Mouse (Mus musculus) forebrain, postnatal 0 days (tissue): ENCODE results near the gene Sspo. TPM values are rescaled to one million over a fixed set of nuclear protein-coding genes. Genes with fewer than 3 reads are reported as not detected.

Experiments
- ATAC-seq: fragments of 200-750 bp; cut with Nextera tagmentation; 2 replicates; pipeline ENCODE4 v1.8.0; 2017; ENCODE audit warnings: mild to moderate bottlenecking, moderate library complexity
- DNase-seq: peaks from one replicate; pipeline ENCODE4 v3.0.0-alpha.2; 2015
- H3K27ac ChIP-seq: fragments of 300-500 bp; sonication (generic); 2 replicates; pipeline ENCODE4 v1.5.1; 2014; ENCODE audit warnings: low read depth, mild to moderate bottlenecking, antibody characterized with exemption, low read length, moderate library complexity, mixed read lengths
- H3K27me3 ChIP-seq: fragments of 300-500 bp; sonication (generic); 2 replicates; pipeline ENCODE4 v1.6.1; 2014; ENCODE audit warnings: mild to moderate bottlenecking, low read length, mixed read lengths; ENCODE audit not compliant: insufficient read depth
- H3K36me3 ChIP-seq: fragments of 300-500 bp; sonication (generic); 2 replicates; pipeline ENCODE4 v1.6.1; 2014; ENCODE audit warnings: mild to moderate bottlenecking, moderate library complexity; ENCODE audit not compliant: insufficient read depth
- H3K4me1 ChIP-seq: fragments of 300-500 bp; sonication (generic); 2 replicates; pipeline ENCODE4 v1.6.1; 2014; ENCODE audit warnings: antibody characterized with exemption; ENCODE audit not compliant: insufficient read depth
- H3K4me2 ChIP-seq: fragments of 300-500 bp; sonication (generic); 2 replicates; pipeline ENCODE4 v1.6.1; 2014; ENCODE audit warnings: low read depth, mild to moderate bottlenecking, moderate library complexity
- H3K4me3 ChIP-seq: fragments of 300-500 bp; sonication (generic); 2 replicates; pipeline ENCODE4 v1.5.1; 2014; ENCODE audit warnings: low read depth, low read length, mixed read lengths
- H3K9ac ChIP-seq: fragments of 300-500 bp; sonication (generic); 2 replicates; pipeline ENCODE4 v1.6.1; 2014; ENCODE audit warnings: mild to moderate bottlenecking
- H3K9me3 ChIP-seq: fragments of 300-500 bp; sonication (generic); 2 replicates; pipeline ENCODE4 v1.6.1; 2016; ENCODE audit warnings: low read length
- CTCF ChIP-seq: sonication (generic); IDR thresholded peaks from 2 replicates; pipeline ENCODE4 v1.5.1; 2016; ENCODE audit warnings: antibody characterized with exemption, control low read depth, low read depth
- WGBS: fragments of 180-500 bp; shearing (Covaris S2); extraction: QIAGEN DNeasy Blood & Tissue Kit; methylation state at CpG from one replicate; pipeline ENCODE4 v1.1.7; 2014; 5-methylcytosine and 5-hydroxymethylcytosine counted together
- polyA plus RNA-seq: library from polyadenylated mRNA; unstranded; fragments of >200 nt; fragmentation: Nextera tagmentation; extraction: Ambion mirVana; gene quantifications from 2 replicates; pipeline ENCODE4 v1.2.1, GENCODE M21; 2015
- total RNA-seq: library from RNA; depleted of rRNA; stranded (reverse); fragments of >200 nt; gene quantifications from 2 replicates; pipeline ENCODE4 v1.2.3, GENCODE M21; 2014

The Sspo gene
- total and polyA plus RNA-seq, 2 experiments from 2014 or later, result 0.24 to 0.27 TPM

DNA sequence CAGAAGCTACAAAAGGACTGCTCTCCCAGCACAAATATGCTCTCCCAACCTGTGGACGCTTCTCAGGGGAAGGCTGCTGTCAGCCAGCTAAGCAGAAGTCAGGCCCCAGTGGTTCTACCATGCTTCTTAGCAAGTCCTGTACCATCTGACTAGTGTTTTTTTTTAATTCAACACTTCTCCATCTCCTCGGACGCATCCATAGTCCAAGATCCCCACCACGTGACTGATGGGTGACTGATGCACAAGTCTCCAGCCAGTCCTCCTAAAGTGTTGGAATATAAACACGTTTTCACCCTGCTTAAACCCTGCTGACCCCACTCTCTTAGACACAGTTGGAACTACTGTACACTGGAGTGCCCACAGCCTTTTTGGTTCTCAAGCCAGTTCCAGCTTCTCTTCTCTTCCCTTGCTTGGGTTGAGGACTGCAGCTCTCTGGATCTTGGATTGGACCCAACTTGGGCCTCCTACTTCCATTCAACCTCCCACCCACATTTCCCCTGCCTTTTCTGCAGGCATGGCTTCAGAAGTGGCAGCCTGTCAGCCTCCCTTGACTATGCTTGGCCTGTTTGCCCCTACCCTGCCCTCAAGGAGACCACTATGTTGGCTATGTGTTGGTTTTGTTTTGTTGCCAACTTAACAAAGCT, 12.2 kb upstream of the Sspo start:
- 75% methylated on average over 5 of the region's 5 CpGs for WGBS
- H3K27me3 ChIP-seq, result no peaks in the 10 kb centered on the region
- H3K27ac ChIP-seq, result no peak overlapping the region
- ATAC-seq, result 0 out of 2 replicates have a peak, but pooled peaks have one; percentile 10
- TF ChIP-seq CTCF, result no peak
- H3K9ac ChIP-seq, result no peak overlapping the region
- no peak for DNase-seq
- no peak overlapping the region for H3K4me3 ChIP-seq
- H3K4me1 ChIP-seq, result no peaks in the 10 kb centered on the region
- H3K36me3 ChIP-seq, result peaks cover 19% of the 10 kb centered on the region
- H3K4me2 ChIP-seq, result no peak overlapping the region
- no peaks in the 10 kb centered on the region for H3K9me3 ChIP-seq

DNA sequence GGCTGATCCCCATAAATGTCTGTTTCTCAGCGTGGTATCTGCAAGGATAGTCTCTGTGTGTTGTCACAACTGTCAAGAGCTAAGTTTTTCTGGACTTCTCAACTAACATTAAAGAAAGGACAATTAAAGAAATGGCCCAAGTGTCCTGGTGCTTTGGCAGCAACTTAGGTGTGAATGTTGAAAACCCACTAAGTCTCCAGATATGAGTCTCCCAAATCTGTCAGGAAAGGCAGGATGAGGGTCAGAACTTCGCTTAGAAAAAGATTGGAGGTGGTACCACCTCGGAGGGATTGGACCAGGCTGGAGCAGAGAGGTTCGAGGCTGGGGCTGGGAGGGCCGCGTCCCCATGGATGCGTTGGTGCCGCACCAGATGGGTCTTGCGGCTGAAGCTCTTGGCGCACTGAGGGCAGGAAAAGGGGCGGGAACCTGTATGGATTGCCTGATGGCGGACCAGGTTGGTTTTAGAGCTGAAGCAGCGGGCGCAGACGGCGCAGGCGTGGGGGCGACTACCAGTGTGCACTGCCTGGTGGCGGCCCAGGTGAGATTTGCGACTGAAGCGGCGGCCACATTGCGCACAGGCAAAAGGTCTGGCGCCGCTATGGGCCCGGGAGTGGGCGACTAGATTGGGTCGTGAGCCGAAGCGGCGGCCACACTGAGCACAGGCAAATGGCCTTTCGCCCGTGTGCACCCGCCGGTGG, 10.2 kb upstream of the Sspo start:
- TF ChIP-seq CTCF, result no peak
- Histone ChIP-seq H3K36me3 (peaks cover 32% of the 10 kb centered on the region), H3K4me3 (no peak overlapping the region), H3K9ac (no peak overlapping the region), H3K4me1 (no peaks in the 10 kb centered on the region), H3K27me3 (no peaks in the 10 kb centered on the region), H3K4me2 (no peak overlapping the region), H3K27ac (no peak overlapping the region), H3K9me3 (no peaks in the 10 kb centered on the region)
- DNase-seq, result no peak
- no peak for ATAC-seq
- WGBS, result 66% methylated on average over 35 of the region's 35 CpGs

DNA sequence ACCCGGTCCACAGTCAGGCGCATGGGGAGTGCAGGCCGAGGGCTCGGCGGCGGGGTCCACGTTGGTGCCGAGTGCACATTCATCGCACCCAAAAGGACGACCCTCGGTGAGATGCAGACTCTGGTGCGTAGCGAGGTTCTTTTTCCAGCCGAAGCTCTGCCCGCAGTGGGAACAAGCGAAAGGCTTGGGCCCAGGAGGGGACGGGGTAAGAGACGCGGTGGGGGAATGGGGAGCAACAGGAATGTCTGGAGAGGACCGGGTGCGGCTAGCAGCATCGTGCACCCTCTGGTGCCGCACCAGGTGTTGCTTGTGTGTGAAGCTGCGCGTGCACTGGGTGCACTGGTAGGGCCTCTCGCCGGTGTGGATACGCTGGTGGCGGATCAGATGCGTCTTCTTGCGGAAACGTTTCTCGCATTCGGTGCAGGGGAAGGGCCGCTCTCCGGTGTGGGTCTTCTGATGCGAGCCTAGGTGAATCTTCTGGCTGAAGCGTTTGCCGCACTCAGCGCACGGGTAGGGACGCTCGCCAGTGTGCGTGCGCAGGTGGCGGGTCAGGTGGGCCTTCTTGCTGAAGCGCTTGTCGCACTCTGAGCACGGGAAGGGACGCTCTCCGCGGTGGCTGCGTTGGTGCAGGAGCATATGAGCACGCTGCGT, 9.4 kb upstream of the Sspo start:
- Histone ChIP-seq H3K4me2 (no peak overlapping the region), H3K36me3 (peaks cover 32% of the 10 kb centered on the region), H3K27ac (no peak overlapping the region), H3K4me3 (no peak overlapping the region; the same call in 1 of the 2 replicates), H3K27me3 (no peaks in the 10 kb centered on the region), H3K9ac (no peak overlapping the region), H3K4me1 (peaks cover 3% of the 10 kb centered on the region), H3K9me3 (no peaks in the 10 kb centered on the region)
- TF ChIP-seq CTCF, result no peak
- ATAC-seq, result peak; percentile 16; the same call in 1 of the 2 replicates
- 36% methylated on average over 55 of the region's 55 CpGs for WGBS
- peak; percentile 32 for DNase-seq

DNA sequence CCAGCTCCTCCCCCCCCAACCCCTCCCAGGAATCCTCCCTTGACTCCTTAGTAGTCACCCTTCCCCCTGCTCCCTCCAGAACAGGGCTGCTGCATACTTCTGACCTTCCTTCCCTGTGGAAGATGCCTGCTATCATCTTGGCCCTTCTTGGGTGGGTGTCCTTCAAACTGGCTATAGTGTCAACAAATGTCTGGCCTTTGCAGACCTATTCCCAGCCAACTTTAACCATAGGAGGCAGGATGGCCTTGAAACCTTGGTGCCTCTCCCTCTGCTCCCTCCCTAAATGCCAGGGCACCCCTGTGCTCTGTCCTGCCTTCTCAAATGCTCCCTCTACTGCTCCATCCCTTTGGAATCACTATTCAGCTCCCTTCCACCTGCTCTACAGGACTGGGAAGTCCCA, 8.4 kb upstream of the Sspo start:
- ATAC-seq (no peak), DNase-seq (no peak)
- no peaks in the 10 kb centered on the region for H3K27me3 ChIP-seq
- peaks cover 32% of the 10 kb centered on the region for H3K36me3 ChIP-seq
- no peak overlapping the region for H3K27ac ChIP-seq
- TF ChIP-seq CTCF, result no peak
- no peaks in the 10 kb centered on the region for H3K9me3 ChIP-seq
- peaks cover 5% of the 10 kb centered on the region for H3K4me1 ChIP-seq
- H3K4me3 ChIP-seq, result no peak overlapping the region
- no peak overlapping the region for H3K9ac ChIP-seq
- no peak overlapping the region for H3K4me2 ChIP-seq

DNA sequence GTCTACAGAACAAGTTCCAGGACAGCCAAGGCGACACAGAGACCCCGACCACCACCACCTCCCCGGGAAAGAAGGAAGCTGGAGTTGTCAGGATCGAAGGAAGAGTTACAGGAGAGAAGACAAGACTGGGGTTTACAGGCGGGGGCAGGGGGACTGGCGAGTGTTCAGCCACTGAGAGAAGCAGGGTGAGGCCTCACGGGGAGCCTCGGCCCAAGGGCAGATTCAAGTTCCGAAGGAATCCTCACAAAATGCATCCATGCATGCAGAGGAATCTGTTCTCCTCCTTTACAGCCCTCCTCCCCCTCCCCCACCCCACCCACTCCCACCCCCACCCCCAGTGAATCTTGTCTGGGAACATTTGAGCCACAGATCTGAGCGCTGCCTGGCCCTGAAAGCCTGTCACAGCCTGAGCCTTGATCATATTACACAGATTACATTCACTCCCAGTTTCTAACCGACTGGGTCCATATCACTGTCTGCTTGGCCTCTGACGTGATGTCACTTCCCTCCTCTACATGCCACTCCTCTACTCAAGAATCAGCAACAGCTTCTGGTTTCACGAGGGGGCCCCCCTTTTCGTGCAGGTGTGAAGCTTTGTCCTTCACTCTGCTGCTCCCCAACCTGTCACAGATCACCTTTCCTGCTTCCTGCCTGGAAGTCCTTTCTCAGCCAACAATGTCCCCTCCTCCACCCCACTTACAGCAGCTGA, 7.6 kb upstream of the Sspo start:
- H3K27me3 ChIP-seq, result no peaks in the 10 kb centered on the region
- ATAC-seq, result no peak
- peaks cover 5% of the 10 kb centered on the region for H3K4me1 ChIP-seq
- H3K27ac ChIP-seq, result no peak overlapping the region
- no peak for DNase-seq
- H3K9me3 ChIP-seq, result no peaks in the 10 kb centered on the region
- peaks cover 32% of the 10 kb centered on the region for H3K36me3 ChIP-seq
- 52% methylated on average over 14 of the region's 14 CpGs for WGBS
- no peak overlapping the region for H3K4me2 ChIP-seq
- no peak overlapping the region for H3K9ac ChIP-seq
- TF ChIP-seq CTCF, result no peak
- H3K4me3 ChIP-seq, result no peak overlapping the region

DNA sequence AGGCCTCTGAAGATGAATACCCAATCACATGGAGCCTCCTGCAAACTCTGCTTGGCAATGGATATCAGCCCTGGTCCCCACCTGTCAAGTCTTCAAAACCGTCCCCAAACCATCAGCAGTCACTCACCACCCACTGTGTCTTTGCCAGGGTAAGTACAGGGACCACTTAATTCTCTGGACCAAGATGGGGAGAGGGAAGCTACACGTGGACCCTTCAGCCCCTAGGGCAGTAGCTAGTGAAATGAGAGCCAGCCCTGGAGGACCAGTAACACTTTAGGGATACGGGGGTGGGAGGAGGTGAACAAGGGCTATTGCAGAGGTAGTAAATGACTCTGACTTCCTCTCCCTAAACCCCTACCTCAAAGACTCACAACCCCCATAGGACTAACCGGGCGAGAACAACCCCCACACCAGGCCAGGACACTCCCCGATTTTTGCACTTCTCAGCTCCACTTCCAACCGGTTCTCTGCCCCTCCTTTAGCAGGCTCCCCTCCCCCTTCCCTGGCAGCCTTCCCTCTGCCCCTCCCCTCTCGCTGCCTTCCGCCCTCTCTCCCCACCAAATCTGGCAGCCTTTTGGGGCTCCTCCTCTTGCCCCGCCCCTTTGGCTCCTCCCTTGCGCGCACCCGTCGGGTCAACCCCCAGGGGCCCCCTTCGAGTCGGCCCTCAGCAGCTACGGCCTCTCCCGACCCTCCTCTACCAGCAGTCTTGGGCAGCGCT, 4.3 kb upstream of the Sspo start:
- H3K9ac ChIP-seq, result peak overlapping the region; percentile 76
- DNase-seq, result peak; percentile 92
- no peaks in the 10 kb centered on the region for H3K9me3 ChIP-seq
- H3K36me3 ChIP-seq, result peaks cover 18% of the 10 kb centered on the region
- TF ChIP-seq CTCF, result no peak
- peak overlapping the region; percentile 84 for H3K4me3 ChIP-seq
- H3K4me1 ChIP-seq, result peaks cover 5% of the 10 kb centered on the region
- 2% methylated on average over 19 of the region's 19 CpGs for WGBS
- peak; percentile 74 for ATAC-seq
- no peaks in the 10 kb centered on the region for H3K27me3 ChIP-seq
- H3K4me2 ChIP-seq, result peak overlapping the region; percentile 93
- peak overlapping the region; percentile 78 for H3K27ac ChIP-seq
